Mouse (Mus musculus) liver, adult 2 months (tissue): Measurements from ENCODE around the gene Rgs7bp.

Experiments used
- CTCF ChIP-seq: fragments of 200-500 bp; IDR thresholded peaks from 2 replicates; pipeline ENCODE4 v1.5.1; 2011; ENCODE audit warnings: low read depth, low read length, control low read depth
- POLR2A ChIP-seq: fragments of 200-500 bp; IDR thresholded peaks from 2 replicates; pipeline ENCODE4 v1.6.1; 2011; ENCODE audit warnings: low read length, control low read depth; ENCODE audit not compliant: insufficient read depth; ENCODE audit errors: extremely low read depth

DNA sequence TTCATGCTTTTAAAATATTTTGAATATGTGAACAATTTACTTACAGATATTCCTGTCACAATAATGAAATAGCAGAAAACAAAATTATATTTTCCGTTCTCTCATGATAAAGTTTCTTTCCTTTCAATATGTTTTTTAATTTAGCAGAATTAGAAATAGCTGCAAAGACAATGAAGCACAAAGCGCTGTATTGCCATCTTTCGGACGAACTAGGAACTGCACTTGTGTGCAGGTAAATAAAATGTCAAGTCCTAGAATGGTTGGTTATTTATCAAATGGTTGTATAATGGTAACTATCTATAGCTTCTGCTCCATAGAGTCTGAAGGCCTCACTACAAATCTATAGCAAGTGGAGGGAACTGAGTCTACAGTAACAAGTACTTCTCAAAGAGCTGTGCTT is 114.9 kb downstream of the Rgs7bp start:
- TF ChIP-seq CTCF (peak; percentile 23), POLR2A (no peak)
